Mouse (Mus musculus): Measurements from ENCODE around the gene Clec2e. TPM values are rescaled to one million over a fixed set of nuclear protein-coding genes. Genes with fewer than 3 reads are reported as not detected.
A peak's percentile ranks its signal among the peaks of the same experiment; 100 is the strongest.
"Not testable (repeated sequence)": the region's sequence is repeated elsewhere in the genome, so short reads cannot be mapped to it uniquely, and the experiment has no call there.

Gene Clec2e
- total RNA-seq (2018; cell fraction: chromatin; rRNA removed) = under 1 TPM in 1 of 26 experiments, not detected in 25; 0.54 TPM
- total RNA-seq (2018; cell fraction: cytosol; rRNA removed) = not detected
- total RNA-seq (2018; cell fraction: nucleus; rRNA removed) = under 1 TPM in 3 of 26 experiments, not detected in 23; 0.34 to 0.52 (median 0.41) TPM
- polyA plus RNA-seq (2018) = 0.06 TPM in 1 of 3 replicates, not detected in the others

DNA sequence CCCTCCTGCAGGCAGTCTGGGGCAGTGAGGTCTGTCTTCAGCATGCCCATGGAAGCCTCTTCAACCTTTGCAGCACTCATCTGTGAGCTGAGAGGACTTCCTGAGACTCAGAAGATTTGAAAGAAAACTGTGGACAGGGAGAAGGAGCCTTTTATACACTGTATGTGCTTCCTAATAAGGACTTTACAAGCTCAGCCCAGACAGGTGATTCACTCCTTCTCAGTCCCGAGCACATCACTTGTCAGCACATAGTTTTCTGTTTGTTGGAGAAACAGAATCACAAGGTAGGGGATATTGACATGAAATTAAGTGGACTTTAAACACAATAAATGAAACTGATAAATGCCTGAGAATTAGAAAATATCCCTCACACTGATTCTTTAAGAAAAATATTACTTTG is at the start of gene Clec2e:
Gene Clec2e, minus strand, starts transcription at position 120 of the 400 bp plus-strand sequence.
- not testable (repeated sequence) for H3K4me3 ChIP-seq (ENCODE audit: inconsistent target); H3K27ac ChIP-seq
- 93% methylated on average over 1 of the region's 1 CpGs for WGBS (ENCODE audit: missing documents)

GRCm38 (mm10) chr6:129146812-129147211 is 46.1 kb upstream of the Clec2e start:
- WGBS (ENCODE audit: missing documents) = 92% methylated on average over 2 of the region's 2 CpGs
- no peak overlapping the region for H3K4me3 ChIP-seq (ENCODE audit: inconsistent target)
- no peak overlapping the region for H3K27ac ChIP-seq
- no peaks in the 10 kb centered on the region for H3K36me3 ChIP-seq (ENCODE audit: inconsistent target)
- H3K79me2 ChIP-seq (ENCODE audit: inconsistent target) = no peaks in the 10 kb centered on the region

More for the DNA sequence above, at the start of gene Clec2e:
- not testable (repeated sequence) for H3K79me2 ChIP-seq (ENCODE audit: inconsistent target); H3K36me3 ChIP-seq (ENCODE audit: inconsistent target)

- no peaks in the 10 kb centered on the region for H3K79me2 ChIP-seq (ENCODE audit: inconsistent target)
- 65% methylated on average over 4 of the region's 4 CpGs for WGBS (ENCODE audit: missing documents)
- H3K4me3 ChIP-seq (ENCODE audit: inconsistent target) = no peak overlapping the region
- H3K27ac ChIP-seq = no peak overlapping the region
- H3K36me3 ChIP-seq (ENCODE audit: inconsistent target) = no peaks in the 10 kb centered on the region
These were observed 32.1 kb upstream of the Clec2e start for GRCm38 (mm10) chr6:129132604-129133341.

GRCm38 (mm10) chr6:129126861-129127260 is 26.1 kb upstream of the Clec2e start:
- no peaks in the 10 kb centered on the region for H3K36me3 ChIP-seq (ENCODE audit: inconsistent target)
- H3K4me3 ChIP-seq (ENCODE audit: inconsistent target) = no peak overlapping the region
- H3K27ac ChIP-seq = no peak overlapping the region
- H3K79me2 ChIP-seq (ENCODE audit: inconsistent target) = no peaks in the 10 kb centered on the region

GRCm38 (mm10) chr6:129124531-129124930 is 23.8 kb upstream of the Clec2e start:
- not testable (repeated sequence) for H3K27ac ChIP-seq; H3K36me3 ChIP-seq (ENCODE audit: inconsistent target); H3K4me3 ChIP-seq (ENCODE audit: inconsistent target); H3K79me2 ChIP-seq (ENCODE audit: inconsistent target)

- Histone ChIP-seq H3K79me2 (ENCODE audit: inconsistent target) (no peaks in the 10 kb centered on the region), H3K4me3 (ENCODE audit: inconsistent target) (no peak overlapping the region), H3K27ac (no peak overlapping the region), H3K36me3 (ENCODE audit: inconsistent target) (no peaks in the 10 kb centered on the region)
- 89% methylated on average over 3 of the region's 3 CpGs for WGBS (ENCODE audit: missing documents)
These were observed 15.5 kb upstream of the Clec2e start for GRCm38 (mm10) chr6:129116223-129116622.

DNA sequence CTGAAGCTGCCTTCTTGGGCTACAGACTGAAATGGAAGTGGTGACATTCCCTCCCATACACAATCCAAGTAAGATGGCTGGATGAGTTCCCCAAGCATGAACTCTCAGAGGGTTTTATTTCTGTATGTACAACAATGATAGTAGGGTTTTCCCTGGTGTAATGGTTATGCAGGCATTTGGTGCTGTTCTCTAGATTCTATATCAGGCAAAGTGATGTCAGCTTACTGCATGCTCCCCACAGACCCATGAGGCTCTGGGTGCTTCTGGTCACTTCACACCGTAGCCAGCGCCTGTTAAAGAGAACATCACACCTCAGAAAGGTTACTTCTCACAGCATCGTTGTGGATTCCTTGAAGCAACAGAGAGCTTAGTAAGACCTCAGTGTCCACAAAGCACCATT is 13.5 kb upstream of the Clec2e start:
- not testable (repeated sequence) for H3K79me2 ChIP-seq (ENCODE audit: inconsistent target); H3K4me3 ChIP-seq (ENCODE audit: inconsistent target); H3K36me3 ChIP-seq (ENCODE audit: inconsistent target)
- 95% methylated on average over 3 of the region's 3 CpGs for WGBS (ENCODE audit: missing documents)
- H3K27ac ChIP-seq = peak overlapping the region; percentile 57; the same call in 1 of the 2 replicates

DNA sequence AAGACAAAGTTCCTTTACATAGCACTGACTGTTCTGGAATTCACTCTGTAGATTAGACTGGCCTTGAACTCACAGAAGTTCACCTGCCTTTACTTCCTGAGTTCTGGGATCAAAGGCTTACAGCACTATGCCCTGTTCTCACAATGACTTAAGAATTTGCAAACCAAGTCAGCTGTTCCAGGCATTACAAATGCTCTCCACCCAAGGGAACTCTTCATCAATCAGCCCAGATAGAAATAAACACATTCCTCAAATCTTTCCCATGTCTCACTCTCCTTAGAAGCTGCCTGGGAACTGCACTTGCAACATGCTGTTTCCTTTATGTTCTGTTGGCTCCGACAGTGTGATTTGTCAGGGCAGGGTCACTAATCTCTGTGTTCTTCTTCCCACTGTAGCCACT is 13.1 kb upstream of the Clec2e start:
- Histone ChIP-seq H3K27ac (peak overlapping the region; percentile 57), H3K4me3 (ENCODE audit: inconsistent target) (no peak overlapping the region)

GRCm38 (mm10) chr6:129113030-129113673 is 12.4 kb upstream of the Clec2e start:
- Histone ChIP-seq H3K4me3 (ENCODE audit: inconsistent target) (no peak overlapping the region), H3K79me2 (ENCODE audit: inconsistent target) (no peaks in the 10 kb centered on the region), H3K36me3 (ENCODE audit: inconsistent target) (no peaks in the 10 kb centered on the region), H3K27ac (peak overlapping the region; percentile 57)
- WGBS (ENCODE audit: missing documents) = 92% methylated on average over 1 of the region's 1 CpGs

More for the DNA sequence above, 13.1 kb upstream of the Clec2e start:
- 92% methylated on average over 1 of the region's 1 CpGs for WGBS (ENCODE audit: missing documents)
- Histone ChIP-seq H3K79me2 (ENCODE audit: inconsistent target) (no peaks in the 10 kb centered on the region), H3K36me3 (ENCODE audit: inconsistent target) (no peaks in the 10 kb centered on the region)

GRCm38 (mm10) chr6:129112526-129112925 is 11.8 kb upstream of the Clec2e start:
- Histone ChIP-seq H3K79me2 (ENCODE audit: inconsistent target) (no peaks in the 10 kb centered on the region), H3K4me3 (ENCODE audit: inconsistent target) (no peak overlapping the region), H3K36me3 (ENCODE audit: inconsistent target) (no peaks in the 10 kb centered on the region), H3K27ac (peak overlapping the region; percentile 57)
- 57% methylated on average over 1 of the region's 1 CpGs for WGBS (ENCODE audit: missing documents)

GRCm38 (mm10) chr6:129107916-129108315 is 7.2 kb upstream of the Clec2e start:
- H3K4me3 ChIP-seq (ENCODE audit: inconsistent target) = no peak overlapping the region

GRCm38 (mm10) chr6:129102858-129103555 is 2.3 kb upstream of the Clec2e start:
- no peaks in the 10 kb centered on the region for H3K36me3 ChIP-seq (ENCODE audit: inconsistent target)
- H3K27ac ChIP-seq = peak overlapping the region; percentile 32
- H3K79me2 ChIP-seq (ENCODE audit: inconsistent target) = no peaks in the 10 kb centered on the region
- 27% methylated on average over 4 of the region's 4 CpGs for WGBS (ENCODE audit: missing documents)
- no peak overlapping the region for H3K4me3 ChIP-seq (ENCODE audit: inconsistent target)

More at GRCm38 (mm10) chr6:129107916-129108315, 7.2 kb upstream of the Clec2e start:
- Histone ChIP-seq H3K27ac (no peak overlapping the region), H3K79me2 (ENCODE audit: inconsistent target) (no peaks in the 10 kb centered on the region), H3K36me3 (ENCODE audit: inconsistent target) (no peaks in the 10 kb centered on the region)

DNA sequence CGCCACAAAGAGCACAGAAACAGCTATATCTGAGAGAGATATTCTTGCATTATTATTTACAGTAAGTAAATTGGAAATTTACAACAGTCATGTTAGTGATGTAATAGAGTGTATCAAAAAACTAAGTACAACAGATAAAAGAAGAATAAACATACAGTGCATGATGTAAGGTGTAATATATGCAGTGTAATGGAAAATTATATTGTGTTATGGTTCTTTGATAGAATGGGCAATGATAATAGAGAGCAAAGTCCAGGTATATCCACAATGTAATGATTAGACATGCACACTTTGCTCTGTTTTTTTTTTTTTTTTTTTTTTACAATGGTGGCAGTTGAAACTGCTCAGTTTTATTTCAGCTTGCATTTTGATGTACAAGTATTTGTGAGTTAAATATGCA is 891 bp upstream of the Clec2e start:
- Histone ChIP-seq H3K4me3 (ENCODE audit: inconsistent target) (no peak overlapping the region), H3K36me3 (ENCODE audit: inconsistent target) (no peaks in the 10 kb centered on the region), H3K27ac (no peak overlapping the region), H3K79me2 (ENCODE audit: inconsistent target) (no peaks in the 10 kb centered on the region)
- 92% methylated on average over 1 of the region's 1 CpGs for WGBS (ENCODE audit: missing documents)

DNA sequence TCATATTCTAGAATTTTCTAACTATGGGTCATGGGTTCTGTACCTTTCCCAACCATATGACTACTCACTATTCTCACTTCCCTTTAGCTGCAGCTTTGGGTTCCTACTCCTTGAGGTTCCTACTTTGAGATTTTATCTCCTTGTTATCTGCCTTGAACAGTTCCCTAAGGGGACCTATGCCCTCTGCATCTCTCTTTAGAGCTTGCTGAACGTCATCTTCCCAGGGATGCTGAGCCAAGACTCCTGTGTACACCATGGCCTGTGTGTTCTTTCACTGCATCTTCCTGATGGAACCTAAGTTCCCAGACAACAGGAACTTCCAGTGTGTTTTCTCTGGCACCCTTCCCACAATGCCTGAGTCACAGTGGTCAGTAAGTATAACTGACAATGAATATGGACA is 2.8 kb downstream of the Clec2e start:
- H3K27ac ChIP-seq = peak overlapping the region; percentile 52
- no peak overlapping the region for H3K4me3 ChIP-seq (ENCODE audit: inconsistent target)
- no peaks in the 10 kb centered on the region for H3K36me3 ChIP-seq (ENCODE audit: inconsistent target)
- 0% methylated on average over 1 of the region's 1 CpGs for WGBS (ENCODE audit: missing documents)
- no peaks in the 10 kb centered on the region for H3K79me2 ChIP-seq (ENCODE audit: inconsistent target)

- no peak overlapping the region for H3K27ac ChIP-seq
- H3K4me3 ChIP-seq (ENCODE audit: inconsistent target) = no peak overlapping the region
- no peaks in the 10 kb centered on the region for H3K36me3 ChIP-seq (ENCODE audit: inconsistent target)
- H3K79me2 ChIP-seq (ENCODE audit: inconsistent target) = no peaks in the 10 kb centered on the region
These were observed 5.5 kb downstream of the Clec2e start for GRCm38 (mm10) chr6:129095166-129095565.

All from macrophage (primary cell).